Mouse (Mus musculus) embryonic fibroblast, embryonic 13.5 days (primary cell): ENCODE data around the gene Sapcd2.

Experiments used
- CTCF ChIP-seq: IDR thresholded peaks from 2 replicates; pipeline ENCODE4 v1.5.1; 2011; ENCODE audit warnings: mild to moderate bottlenecking, control low read depth, low read length, moderate library complexity, borderline replicate concordance; ENCODE audit not compliant: insufficient read depth
- POLR2A ChIP-seq: IDR thresholded peaks from 2 replicates; pipeline ENCODE4 v1.6.1; 2011; ENCODE audit warnings: low read depth, mild to moderate bottlenecking, control low read depth, low read length, moderate library complexity

DNA sequence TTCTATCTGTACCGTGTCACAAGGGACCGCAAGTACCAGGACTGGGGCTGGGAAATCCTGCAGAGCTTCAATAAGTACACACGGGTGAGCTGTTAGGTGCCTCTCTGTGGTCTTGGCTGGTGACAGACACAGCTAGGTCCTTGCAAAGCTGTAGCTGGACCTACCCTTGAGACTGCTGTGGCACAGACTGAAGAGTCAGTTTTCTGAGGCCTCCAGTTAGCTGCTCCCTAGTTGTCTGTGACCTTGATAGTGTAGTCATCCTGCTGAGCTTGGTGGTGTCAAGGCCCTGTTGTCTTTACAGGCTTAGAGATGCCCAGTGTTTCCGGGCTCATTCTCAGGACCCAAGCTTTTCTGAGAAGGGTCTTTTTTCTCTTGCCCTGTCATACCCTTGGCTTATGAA, 22.6 kb upstream of the Sapcd2 start:
- TF ChIP-seq CTCF = no peak
- no peak for TF ChIP-seq POLR2A
